ENCODE assay signal across 26 mouse cellular contexts in genomic region chr8:83742968-83743367, GRCm38 (mm10). TPM values are rescaled to one million over a fixed set of nuclear protein-coding genes. Genes with fewer than 3 reads are reported as not detected.
DNase-seq lines count a peak whose midpoint lies in the region; ATAC-seq and TF ChIP-seq lines count a peak whose summit lies in the region.
"Had no signal": no experiment of that assay in that cellular context is flagged by ENCODE, and none has a peak within 500 bp of the region (broad histone marks: within the 10 kb centered on the region; RNA-seq: fewer than 3 reads in every experiment).

No protein-coding gene starts in this region.

- ATAC-seq in heart, embryonic 12.5 days (ENCODE audit: insufficient number of reproducible peaks, low FRiP score): no peak
- ATAC-seq: forebrain, embryonic 15.5 days; intestine, embryonic 16.5 days had no signal

- peaks cover 18% of the 10 kb centered on the region for H3K4me1 ChIP-seq in heart, adult 2 months (ENCODE audit: control insufficient read depth, insufficient read depth, low read length)
- peaks cover 36% of the 10 kb centered on the region for H3K4me1 ChIP-seq in heart, embryonic 12.5 days (replicated peaks)
- H3K4me1 ChIP-seq in ES-Bruce4 (ENCODE audit: control insufficient read depth, insufficient read depth, low read length): peaks cover 3% of the 10 kb centered on the region
- H3K4me1 ChIP-seq in brown adipose tissue, adult 24 weeks (ENCODE audit: control insufficient read depth, insufficient read depth, insufficient read length, low read length): peaks cover 21% of the 10 kb centered on the region

- TF ChIP-seq POLR2A in heart, adult 2 months (IDR thresholded peaks at IDR 0.05; ENCODE audit: insufficient read depth, low read depth, low read length): no peak
- TF ChIP-seq POLR2A in ES-Bruce4 (IDR thresholded peaks at IDR 0.05; ENCODE audit: insufficient read depth, low read length): no peak

- no peak for DNase-seq in heart, adult 2 months
- no peak for DNase-seq in ovary, adult 18-20 months (ENCODE audit: low spot score)
- DNase-seq in urinary bladder, adult 18-20 months (ENCODE audit: low spot score in 2 of 2): no peak
- DNase-seq: adrenal gland, adult 8-10 months; cerebellum, adult 11-12 months; cerebellum, adult 9-11 months; kidney, adult 8-10 months; layer of hippocampus, postnatal 36 days; retina, postnatal 1 day; right cerebral cortex, postnatal 14 days had no signal

- no peak for TF ChIP-seq EP300 in heart, adult 2 months (IDR thresholded peaks at IDR 0.05; ENCODE audit: insufficient read depth, low read depth, low read length)
- TF ChIP-seq EP300 in ES-Bruce4 (IDR thresholded peaks at IDR 0.05; ENCODE audit: insufficient read depth, low read depth, low read length): no peak

- TF ChIP-seq CTCF in heart, adult 2 months (IDR thresholded peaks at IDR 0.05): no peak
- no peak for TF ChIP-seq CTCF in ES-Bruce4 (IDR thresholded peaks at IDR 0.05; ENCODE audit: low read depth, low read length)

- peak overlapping the region; percentile 98; the same call in 1 of the 2 replicates for H3K27ac ChIP-seq in heart, adult 2 months
- no peak overlapping the region for H3K27ac ChIP-seq in heart, embryonic 12.5 days (ENCODE audit: poor library complexity, severe bottlenecking)
- H3K27ac ChIP-seq in ES-Bruce4 (ENCODE audit: insufficient read depth, low read length): no peak overlapping the region
- 0 out of 2 replicates have a peak overlapping the region, but pooled peaks have one; percentile 18 for H3K27ac ChIP-seq in brown adipose tissue, adult 24 weeks (replicated peaks; ENCODE audit: low read depth, low read length)
- peak overlapping the region; percentile 70 for H3K27ac ChIP-seq in macrophage
- H3K27ac ChIP-seq: embryonic facial prominence, embryonic 13.5 days; forebrain, embryonic 10.5 days; forebrain, embryonic 15.5 days; hindbrain, embryonic 13.5 days; kidney, postnatal 0 days; limb, embryonic 10.5 days; limb, embryonic 15.5 days; midbrain, embryonic 12.5 days; neural tube, embryonic 13.5 days had no signal

- H3K4me3 ChIP-seq in heart, adult 2 months: no peak overlapping the region
- H3K4me3 ChIP-seq in heart, embryonic 12.5 days: no peak overlapping the region
- H3K4me3 ChIP-seq in ES-Bruce4 (ENCODE audit: low read depth, low read length) (no peak overlapping the region), macrophage (ENCODE audit: inconsistent target) (no peak overlapping the region)
- H3K4me3 ChIP-seq in brown adipose tissue, adult 24 weeks (ENCODE audit: insufficient read depth, low read depth, low read length): no peak overlapping the region
- H3K4me3 ChIP-seq: embryonic facial prominence, embryonic 13.5 days; forebrain, embryonic 10.5 days; forebrain, embryonic 15.5 days; hindbrain, embryonic 13.5 days; limb, embryonic 10.5 days; limb, embryonic 15.5 days; midbrain, embryonic 12.5 days; neural tube, embryonic 13.5 days had no signal

- 83% methylated on average over 6 of the region's 6 CpGs for WGBS in heart, adult 2 months
- WGBS in heart, embryonic 12.5 days: 72% methylated on average over 6 of the region's 6 CpGs
- WGBS in macrophage (ENCODE audit: missing documents): 93% methylated on average over 6 of the region's 6 CpGs

- H3K4me2 ChIP-seq in heart, embryonic 12.5 days: no peak overlapping the region
- H3K4me2 ChIP-seq: embryonic facial prominence, embryonic 13.5 days; forebrain, embryonic 15.5 days; heart, embryonic 11.5 days; hindbrain, embryonic 13.5 days; limb, embryonic 15.5 days; lung, embryonic 14.5 days; midbrain, embryonic 12.5 days; neural tube, embryonic 13.5 days had no signal

- no peaks in the 10 kb centered on the region for H3K79me2 ChIP-seq in heart, adult 2 months (replicated peaks; ENCODE audit: control insufficient read depth, insufficient read depth, low read length)
- peaks cover 26% of the 10 kb centered on the region; the same call in 1 of the 2 replicates for H3K79me2 ChIP-seq in macrophage (ENCODE audit: inconsistent target)

- H3K9me3 ChIP-seq in heart, embryonic 12.5 days (replicated peaks): no peaks in the 10 kb centered on the region
- H3K9me3 ChIP-seq in ES-Bruce4 (replicated peaks; ENCODE audit: control insufficient read depth, insufficient read depth, low read length, poor library complexity, severe bottlenecking): no peaks in the 10 kb centered on the region
- H3K9me3 ChIP-seq: embryonic facial prominence, embryonic 13.5 days; forebrain, embryonic 10.5 days; forebrain, embryonic 15.5 days; hindbrain, embryonic 13.5 days; limb, embryonic 10.5 days; limb, embryonic 15.5 days; midbrain, embryonic 12.5 days; neural tube, embryonic 13.5 days had no signal

- H3K36me3 ChIP-seq in heart, adult 2 months (ENCODE audit: control insufficient read depth, insufficient read depth, low read length): no peaks in the 10 kb centered on the region
- H3K36me3 ChIP-seq in heart, embryonic 12.5 days: no peaks in the 10 kb centered on the region
- H3K36me3 ChIP-seq in ES-Bruce4 (ENCODE audit: control insufficient read depth, insufficient read depth, low read length, poor library complexity, severe bottlenecking) (no peaks in the 10 kb centered on the region), macrophage (ENCODE audit: inconsistent target) (no peaks in the 10 kb centered on the region)
- H3K36me3 ChIP-seq: embryonic facial prominence, embryonic 13.5 days; forebrain, embryonic 10.5 days; forebrain, embryonic 15.5 days; hindbrain, embryonic 13.5 days; limb, embryonic 10.5 days; limb, embryonic 15.5 days; midbrain, embryonic 12.5 days; neural tube, embryonic 13.5 days had no signal

- no peak overlapping the region for H3K9ac ChIP-seq in heart, adult 2 months (ENCODE audit: low read depth, low read length)
- no peak overlapping the region for H3K9ac ChIP-seq in heart, embryonic 12.5 days
- H3K9ac ChIP-seq in ES-Bruce4 (ENCODE audit: low read depth, poor library complexity, severe bottlenecking): 0 out of 2 replicates have a peak overlapping the region, but pooled peaks have one; percentile 61
- H3K9ac ChIP-seq: embryonic facial prominence, embryonic 13.5 days; forebrain, embryonic 15.5 days; hindbrain, embryonic 13.5 days; limb, embryonic 15.5 days; lung, embryonic 14.5 days; midbrain, embryonic 12.5 days; neural tube, embryonic 13.5 days had no signal

- no peaks in the 10 kb centered on the region for H3K27me3 ChIP-seq in heart, adult 2 months (ENCODE audit: control insufficient read depth, insufficient read depth, low read length)
- no peaks in the 10 kb centered on the region for H3K27me3 ChIP-seq in heart, embryonic 12.5 days (replicated peaks)
- no peaks in the 10 kb centered on the region for H3K27me3 ChIP-seq in ES-Bruce4 (ENCODE audit: control insufficient read depth, insufficient read depth, low read length, poor library complexity, severe bottlenecking)

- intact Hi-C loops in heart, adult 2 months (cut with DNase I): loop anchor here (5.0 to 10.0 kb wide), 2 partner anchors 254 to 442 kb away; partner anchors contain the start of genes Nanos3 and Samd1

RNA-seq across cellular contexts. Expression of gene Adgre5, which starts 1.8 kb away (rescaled TPM):
- total RNA-seq in heart, adult 2 months (2021): 10 to 100 TPM; 44.6 to 46.4 TPM
- polyA plus RNA-seq in heart, adult 2 months (2012; rRNA removed): 73.1 and 73.9 TPM in 2 replicates
- polyA plus RNA-seq in heart, embryonic 12.5 days (2016; fragmentation: Nextera tagmentation; extraction: Ambion mirVana): 26.2 and 29.2 TPM in 2 replicates
- polyA plus RNA-seq in ES-Bruce4 (2011; ENCODE audit: insufficient read depth, insufficient read length, low read depth, missing spikeins) (16.8 and 17.5 TPM in 2 replicates), macrophage (2018) (33.0 to 180 TPM (median 147 TPM) in 3 replicates)
- polyA plus RNA-seq in brown adipose tissue, adult 24 weeks (2012; ENCODE audit: insufficient read depth, insufficient read length, missing spikeins): 30.1 and 34.2 TPM in 2 replicates
- total RNA-seq in macrophage (2018; cell fraction: chromatin; rRNA removed): 100 to 1,000 TPM in 9 of 26 experiments, 10 to 100 TPM in 17; 18.0 to 360 (median 72.3) TPM
- 100 to 1,000 TPM in 10 of 26 experiments, 10 to 100 TPM in 16; 30.6 to 139 (median 64.6) TPM for total RNA-seq in macrophage (2018; cell fraction: cytosol; rRNA removed)
- total RNA-seq in macrophage (2018; cell fraction: nucleus; rRNA removed): 100 to 1,000 TPM in 11 of 26 experiments, 10 to 100 TPM in 15; 40.1 to 399 (median 96.9) TPM

RNA-seq across cellular contexts. Expression of gene Ddx39, which starts 28.0 kb away (rescaled TPM):
- 10 to 100 TPM; 15.7 to 17.7 TPM for total RNA-seq in heart, adult 2 months (2021)
- polyA plus RNA-seq in heart, adult 2 months (2012; rRNA removed): 18.0 and 27.3 TPM in 2 replicates
- polyA plus RNA-seq in heart, embryonic 12.5 days (2016; fragmentation: Nextera tagmentation; extraction: Ambion mirVana): 117 and 128 TPM in 2 replicates
- polyA plus RNA-seq in ES-Bruce4 (2011; ENCODE audit: insufficient read depth, insufficient read length, low read depth, missing spikeins) (117 and 121 TPM in 2 replicates), macrophage (2018) (12.5 to 63.9 TPM (median 26.0 TPM) in 3 replicates)
- 7.7 and 14.1 TPM in 2 replicates for polyA plus RNA-seq in brown adipose tissue, adult 24 weeks (2012; ENCODE audit: insufficient read depth, insufficient read length, missing spikeins)
- 10 to 100 TPM in 24 of 26 experiments, 1 to 10 TPM in 2; 8.1 to 68.9 (median 39.1) TPM for total RNA-seq in macrophage (2018; cell fraction: chromatin; rRNA removed)
- total RNA-seq in macrophage (2018; cell fraction: cytosol; rRNA removed): 10 to 100 TPM; 19.7 to 36.9 (median 27.3) TPM
- 10 to 100 TPM; 14.2 to 62.7 (median 30.3) TPM for total RNA-seq in macrophage (2018; cell fraction: nucleus; rRNA removed)

RNA-seq across cellular contexts. Expression of gene Pkn1, which starts 44.0 kb away (rescaled TPM):
- 10 to 100 TPM; 51.1 to 55.6 TPM for total RNA-seq in heart, adult 2 months (2021)
- 53.7 and 59.5 TPM in 2 replicates for polyA plus RNA-seq in heart, adult 2 months (2012; rRNA removed)
- 24.4 and 28.7 TPM in 2 replicates for polyA plus RNA-seq in heart, embryonic 12.5 days (2016; fragmentation: Nextera tagmentation; extraction: Ambion mirVana)
- polyA plus RNA-seq in ES-Bruce4 (2011; ENCODE audit: insufficient read depth, insufficient read length, low read depth, missing spikeins) (19.9 and 20.2 TPM in 2 replicates), macrophage (2018) (76.4 to 110 TPM (median 109 TPM) in 3 replicates)
- polyA plus RNA-seq in brown adipose tissue, adult 24 weeks (2012; ENCODE audit: insufficient read depth, insufficient read length, missing spikeins): 98.1 and 111 TPM in 2 replicates
- 100 to 1,000 TPM; 197 to 855 (median 544) TPM for total RNA-seq in macrophage (2018; cell fraction: chromatin; rRNA removed)
- 100 to 1,000 TPM in 19 of 26 experiments, 10 to 100 TPM in 7; 81.1 to 165 (median 118) TPM for total RNA-seq in macrophage (2018; cell fraction: cytosol; rRNA removed)
- total RNA-seq in macrophage (2018; cell fraction: nucleus; rRNA removed): 100 to 1,000 TPM; 156 to 497 (median 323) TPM

Comparison
In these comparisons a context has a peak if more than half of its experiments do, and no peak if none do; other contexts are left out.
1. H3K27ac ChIP-seq: peak in heart, adult 2 months (single experiment), brown adipose tissue, adult 24 weeks (single experiment) and macrophage (single experiment); none in heart, embryonic 12.5 days (single experiment) and ES-Bruce4 (single experiment).